Mouse (Mus musculus): ENCODE results near the gene Ppm1f. TPM values are rescaled to one million over a fixed set of nuclear protein-coding genes. Genes with fewer than 3 reads are reported as not detected.

Ppm1f gene
- 15.8 and 20.3 TPM in 2 replicates for polyA plus RNA-seq (2012; rRNA removed; ENCODE audit: low replicate concordance)

GRCm38 (mm10) chr16:16896382-16897055 lies at the start of gene Ppm1f:
TSS of gene Ppm1f (plus strand) at chr16:16896469.

DNA sequence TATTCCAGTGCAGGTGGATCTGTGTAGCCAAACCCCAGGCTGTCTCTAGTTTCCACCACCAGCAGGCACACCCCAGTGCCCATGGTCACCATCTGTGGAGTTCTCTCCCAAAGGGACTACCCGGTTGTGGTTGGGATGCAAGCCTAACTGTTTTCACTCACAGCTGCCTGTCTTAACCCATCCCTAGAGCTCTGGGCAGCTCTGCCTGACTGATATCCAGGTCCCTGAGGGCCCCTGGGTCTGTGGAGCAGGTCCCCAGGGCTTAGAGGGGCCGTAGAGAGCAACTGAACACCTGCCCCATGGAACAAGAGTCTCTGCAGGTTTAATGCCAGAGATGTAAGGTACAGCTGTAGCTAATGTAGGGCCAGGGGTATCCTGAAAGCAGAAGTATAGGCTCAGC lies 32.3 kb upstream of the Ppm1f start, which contains the start of gene Igll1:
Gene Igll1 (minus strand): TSS at position 8 of the 400 bp plus-strand sequence.

GRCm38 (mm10) chr16:16870617-16871331 lies 25.5 kb upstream of the Ppm1f start, which contains the start of the genes Top3b and Vpreb1:
TSS of gene Top3b (plus strand) at chr16:16870736.
TSS of gene Vpreb1 (minus strand) at chr16:16870843.

Other genes starting within 250 kb of the Ppm1f start
- gene Olfr19, start 220.1 kb upstream of the Ppm1f start, polyA plus RNA-seq (2012; rRNA removed; ENCODE audit: low replicate concordance) = not detected in 2 replicates
- 0.24 TPM in 1 of 2 replicates, not detected in the other for gene Spag6l, start 67.0 kb upstream of the Ppm1f start, polyA plus RNA-seq (2012; rRNA removed; ENCODE audit: low replicate concordance)
- gene Igll1, start 32.5 kb upstream of the Ppm1f start, polyA plus RNA-seq (2012; rRNA removed; ENCODE audit: low replicate concordance) = 0.33 and 0.55 TPM in 2 replicates
- gene Top3b, start 25.7 kb upstream of the Ppm1f start, polyA plus RNA-seq (2012; rRNA removed; ENCODE audit: low replicate concordance) = 63.5 and 86.8 TPM in 2 replicates
- 6.0 and 8.1 TPM in 2 replicates for gene Vpreb1, start 25.6 kb upstream of the Ppm1f start, polyA plus RNA-seq (2012; rRNA removed; ENCODE audit: low replicate concordance)
- 43.1 and 106 TPM in 2 replicates for gene Mapk1, start 86.9 kb downstream of the Ppm1f start, polyA plus RNA-seq (2012; rRNA removed; ENCODE audit: low replicate concordance)
- gene Ypel1, start 173.2 kb downstream of the Ppm1f start, polyA plus RNA-seq (2012; rRNA removed; ENCODE audit: low replicate concordance) = 2.1 and 3.5 TPM in 2 replicates
- gene Ppil2, start 214.8 kb downstream of the Ppm1f start, polyA plus RNA-seq (2012; rRNA removed; ENCODE audit: low replicate concordance) = 92.4 and 144 TPM in 2 replicates
- 1.7 and 2.2 TPM in 2 replicates for gene 2610318N02Rik, start 228.7 kb downstream of the Ppm1f start, polyA plus RNA-seq (2012; rRNA removed; ENCODE audit: low replicate concordance)
- 17.5 and 48.3 TPM in 2 replicates for gene Sdf2l1, start 235.9 kb downstream of the Ppm1f start, polyA plus RNA-seq (2012; rRNA removed; ENCODE audit: low replicate concordance)
- 4.2 and 14.7 TPM in 2 replicates for gene Ydjc, start 248.2 kb downstream of the Ppm1f start, polyA plus RNA-seq (2012; rRNA removed; ENCODE audit: low replicate concordance)

All from mammary gland, adult 2 months (tissue).